Mouse (Mus musculus) G1E (cell line): Measurements from ENCODE around the gene Nabp2.

Experiments
- CTCF ChIP-seq: IDR thresholded peaks from 2 replicates; pipeline ENCODE4 v1.5.1; 2012; ENCODE audit warnings: low read depth, low read length, inconsistent platforms, mixed read lengths
- GATA1 ChIP-seq: IDR thresholded peaks from 2 replicates; pipeline ENCODE4 v1.6.1; 2012; ENCODE audit warnings: borderline replicate concordance, low read length, inconsistent platforms, mixed read lengths
- GATA2 ChIP-seq: IDR thresholded peaks from 2 replicates; pipeline ENCODE4 v1.6.1; 2012; ENCODE audit warnings: low read depth, low read length, inconsistent platforms, borderline replicate concordance

DNA sequence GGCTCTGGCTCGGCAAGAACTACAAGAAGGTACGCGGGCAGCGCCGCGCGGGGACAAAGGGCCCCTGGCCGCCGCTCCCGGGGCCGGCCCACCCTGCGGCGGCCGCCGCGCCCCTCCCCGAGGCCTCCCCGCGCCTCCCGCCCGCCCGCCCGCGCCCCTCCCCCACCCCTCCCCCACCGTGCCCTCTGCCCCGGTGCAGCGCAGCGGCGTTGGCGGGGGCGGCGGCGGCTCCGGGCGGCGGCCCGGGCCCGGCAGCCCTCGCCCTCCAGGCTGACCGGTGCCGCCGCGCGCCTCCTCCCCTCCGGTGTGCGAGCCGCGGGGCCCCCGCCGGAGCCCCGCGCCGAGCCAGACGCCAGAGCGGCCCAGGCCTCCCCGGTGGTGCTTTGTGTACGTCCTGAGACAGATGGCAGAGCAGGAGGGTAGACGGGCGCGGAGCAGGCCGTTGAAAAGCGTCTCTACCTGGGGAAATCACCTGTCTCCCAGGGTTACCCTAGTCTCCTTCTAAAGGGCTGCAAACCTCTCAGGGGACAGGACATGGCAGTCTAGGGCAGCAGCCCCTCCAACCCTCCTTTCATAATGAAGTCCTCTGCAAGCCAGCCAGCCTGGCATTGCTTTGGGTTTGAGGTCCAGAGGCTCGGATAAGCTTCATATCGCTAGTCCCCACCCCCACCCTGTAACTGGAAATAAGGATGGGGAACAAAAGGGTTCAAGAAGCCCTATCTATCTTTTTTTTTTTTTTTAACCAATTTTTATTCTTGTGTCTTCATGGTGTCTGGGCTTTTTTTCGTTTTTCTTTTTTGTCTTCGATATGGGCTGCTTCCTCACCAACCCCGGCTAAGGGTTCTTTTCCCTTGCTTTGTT is 48.3 kb upstream of the Nabp2 start:
- no peak for TF ChIP-seq CTCF
- TF ChIP-seq GATA2 = no peak
- TF ChIP-seq GATA1 = no peak
